Mouse (Mus musculus) hindbrain, embryonic 12.5 days (tissue): ENCODE data around the gene Fgd2. TPM values are rescaled to one million over a fixed set of nuclear protein-coding genes. Genes with fewer than 3 reads are reported as not detected.

Experiments used
- ATAC-seq: fragments of 200-750 bp; cut with Nextera tagmentation; 2 replicates; pipeline ENCODE4 v1.8.0; 2017; ENCODE audit warnings: moderate TSS enrichment; ENCODE audit not compliant: low FRiP score
- H3K27ac ChIP-seq: fragments of 300-500 bp; sonication (generic); 2 replicates; pipeline ENCODE4 v1.5.1; 2016; ENCODE audit warnings: mild to moderate bottlenecking
- H3K27me3 ChIP-seq: fragments of 300-500 bp; sonication (generic); 2 replicates; pipeline ENCODE4 v1.6.1; 2016; ENCODE audit warnings: mild to moderate bottlenecking
- H3K36me3 ChIP-seq: fragments of 300-500 bp; sonication (generic); 2 replicates; pipeline ENCODE4 v1.6.1; 2016; ENCODE audit warnings: mild to moderate bottlenecking
- H3K4me1 ChIP-seq: fragments of 300-500 bp; sonication (generic); 2 replicates; pipeline ENCODE4 v1.6.1; 2016
- H3K4me2 ChIP-seq: fragments of 300-500 bp; sonication (generic); replicated peaks from 2 replicates; pipeline ENCODE4 v1.6.1; 2016; ENCODE audit warnings: mild to moderate bottlenecking
- H3K4me3 ChIP-seq: fragments of 300-500 bp; sonication (generic); 2 replicates; pipeline ENCODE4 v1.5.1; 2016; ENCODE audit warnings: mild to moderate bottlenecking
- H3K9ac ChIP-seq: fragments of 300-500 bp; sonication (generic); 2 replicates; pipeline ENCODE4 v1.6.1; 2016; ENCODE audit warnings: mild to moderate bottlenecking, moderate library complexity
- H3K9me3 ChIP-seq: fragments of 300-500 bp; sonication (generic); replicated peaks from 2 replicates; pipeline ENCODE4 v1.6.1; 2016; ENCODE audit warnings: mild to moderate bottlenecking
- WGBS: fragments of 180-500 bp; shearing (Covaris S2); methylation state at CpG from one replicate; pipeline ENCODE4 v1.1.7; 2016; 5-methylcytosine and 5-hydroxymethylcytosine counted together
- polyA plus RNA-seq: library from polyadenylated mRNA; unstranded; fragments of >200 nt; fragmentation: Nextera tagmentation; extraction: Ambion mirVana; gene quantifications from 2 replicates; pipeline ENCODE4 v1.2.1, GENCODE M21; 2016

Fgd2 gene
- polyA plus RNA-seq, 1 experiment from 2014 or later, result 7.0 TPM

GRCm38 (mm10) chr17:29411821-29412425 lies 51.2 kb downstream of the Fgd2 start:
- no peaks in the 10 kb centered on the region for H3K27me3 ChIP-seq
- ATAC-seq, result no peak
- H3K4me3 ChIP-seq, result no peak overlapping the region
- H3K27ac ChIP-seq, result no peak overlapping the region
- peaks cover 13% of the 10 kb centered on the region for H3K4me1 ChIP-seq
- no peak overlapping the region for H3K4me2 ChIP-seq
- H3K36me3 ChIP-seq, result no peaks in the 10 kb centered on the region
- H3K9ac ChIP-seq, result no peak overlapping the region
- no peaks in the 10 kb centered on the region for H3K9me3 ChIP-seq
- WGBS, result 38% methylated on average over 8 of the region's 8 CpGs

DNA sequence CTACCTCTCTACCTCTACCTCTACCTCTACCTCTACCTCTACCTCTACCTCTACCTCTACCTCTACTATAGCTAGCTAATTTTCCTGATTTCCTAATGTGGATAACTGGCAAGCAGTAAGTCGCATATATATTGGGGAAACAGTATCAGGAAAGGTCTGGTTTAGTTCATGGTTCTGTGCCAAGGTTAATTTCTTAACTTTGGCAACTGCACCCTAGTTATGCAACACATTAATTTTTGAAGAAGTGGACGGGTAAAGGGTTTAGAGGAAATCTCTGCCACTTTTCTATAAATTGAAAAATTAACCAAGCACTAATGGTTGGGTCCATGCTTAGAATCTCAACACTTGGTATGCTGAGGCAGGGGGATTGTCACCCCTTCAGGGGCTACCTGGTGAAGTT lies 53.9 kb downstream of the Fgd2 start:
- WGBS, result 87% methylated on average over 2 of the region's 2 CpGs
- Histone ChIP-seq H3K9me3 (no peaks in the 10 kb centered on the region), H3K4me1 (peaks cover 13% of the 10 kb centered on the region), H3K27ac (no peak overlapping the region), H3K36me3 (no peaks in the 10 kb centered on the region), H3K9ac (no peak overlapping the region), H3K27me3 (no peaks in the 10 kb centered on the region), H3K4me3 (no peak overlapping the region), H3K4me2 (no peak overlapping the region)
- no peak for ATAC-seq

GRCm38 (mm10) chr17:29415761-29416662 lies 55.3 kb downstream of the Fgd2 start:
- peak; percentile 73; the same call in 1 of the 2 replicates for ATAC-seq
- H3K4me1 ChIP-seq, result peaks cover 13% of the 10 kb centered on the region
- H3K4me2 ChIP-seq, result peak overlapping the region; percentile 48
- WGBS, result 8% methylated on average over 31 of the region's 31 CpGs
- H3K9ac ChIP-seq, result peak overlapping the region; percentile 29
- no peaks in the 10 kb centered on the region for H3K9me3 ChIP-seq
- H3K27ac ChIP-seq, result peak overlapping the region; percentile 74
- H3K36me3 ChIP-seq, result no peaks in the 10 kb centered on the region
- 0 out of 2 replicates have a peak overlapping the region, but pooled peaks have one; percentile 15 for H3K4me3 ChIP-seq
- no peaks in the 10 kb centered on the region for H3K27me3 ChIP-seq

GRCm38 (mm10) chr17:29416757-29417156 lies 56.0 kb downstream of the Fgd2 start:
- H3K4me1 ChIP-seq, result peaks cover 13% of the 10 kb centered on the region
- H3K4me2 ChIP-seq, result peak overlapping the region; percentile 48
- H3K9ac ChIP-seq, result no peak overlapping the region
- WGBS, result 50% methylated on average over 5 of the region's 5 CpGs
- H3K27ac ChIP-seq, result no peak overlapping the region
- no peaks in the 10 kb centered on the region for H3K9me3 ChIP-seq
- no peaks in the 10 kb centered on the region for H3K36me3 ChIP-seq
- no peak for ATAC-seq
- no peak overlapping the region for H3K4me3 ChIP-seq
- no peaks in the 10 kb centered on the region for H3K27me3 ChIP-seq

DNA sequence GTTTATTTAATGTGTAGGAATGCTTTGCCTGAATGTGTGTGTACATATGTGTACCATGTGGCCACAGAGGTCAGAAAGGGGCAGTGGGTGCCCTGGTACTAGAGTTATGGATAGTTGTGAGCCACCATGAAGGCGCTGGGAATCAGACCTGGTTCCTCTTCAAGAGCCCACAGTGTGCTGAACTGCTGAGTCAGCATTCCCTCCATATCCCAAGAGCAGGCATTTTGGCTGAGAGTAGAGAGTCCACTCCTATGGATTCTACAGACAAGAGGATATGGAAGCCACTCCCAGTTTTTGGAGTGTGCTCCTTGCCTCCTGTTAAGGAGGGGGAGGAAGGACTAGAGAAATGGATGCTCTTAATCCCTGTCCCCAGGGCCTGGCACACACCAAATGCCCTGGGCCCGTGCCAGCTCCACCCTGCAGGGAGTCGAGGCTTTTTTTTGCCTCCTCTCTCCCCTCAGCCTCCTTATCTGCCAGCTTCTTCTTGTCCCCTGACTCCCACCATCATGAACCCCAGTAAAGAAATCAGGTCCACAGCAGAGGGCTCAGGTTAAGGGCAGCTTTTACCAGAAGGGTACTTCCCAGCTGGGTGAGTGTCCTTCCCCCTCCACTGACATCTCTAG lies 58.2 kb downstream of the Fgd2 start:
- no peak overlapping the region for H3K27ac ChIP-seq
- no peak overlapping the region for H3K9ac ChIP-seq
- no peaks in the 10 kb centered on the region for H3K9me3 ChIP-seq
- no peaks in the 10 kb centered on the region for H3K27me3 ChIP-seq
- no peak for ATAC-seq
- H3K4me2 ChIP-seq, result no peak overlapping the region
- no peaks in the 10 kb centered on the region for H3K36me3 ChIP-seq
- no peak overlapping the region for H3K4me3 ChIP-seq
- 90% methylated on average over 3 of the region's 3 CpGs for WGBS
- H3K4me1 ChIP-seq, result peaks cover 13% of the 10 kb centered on the region

DNA sequence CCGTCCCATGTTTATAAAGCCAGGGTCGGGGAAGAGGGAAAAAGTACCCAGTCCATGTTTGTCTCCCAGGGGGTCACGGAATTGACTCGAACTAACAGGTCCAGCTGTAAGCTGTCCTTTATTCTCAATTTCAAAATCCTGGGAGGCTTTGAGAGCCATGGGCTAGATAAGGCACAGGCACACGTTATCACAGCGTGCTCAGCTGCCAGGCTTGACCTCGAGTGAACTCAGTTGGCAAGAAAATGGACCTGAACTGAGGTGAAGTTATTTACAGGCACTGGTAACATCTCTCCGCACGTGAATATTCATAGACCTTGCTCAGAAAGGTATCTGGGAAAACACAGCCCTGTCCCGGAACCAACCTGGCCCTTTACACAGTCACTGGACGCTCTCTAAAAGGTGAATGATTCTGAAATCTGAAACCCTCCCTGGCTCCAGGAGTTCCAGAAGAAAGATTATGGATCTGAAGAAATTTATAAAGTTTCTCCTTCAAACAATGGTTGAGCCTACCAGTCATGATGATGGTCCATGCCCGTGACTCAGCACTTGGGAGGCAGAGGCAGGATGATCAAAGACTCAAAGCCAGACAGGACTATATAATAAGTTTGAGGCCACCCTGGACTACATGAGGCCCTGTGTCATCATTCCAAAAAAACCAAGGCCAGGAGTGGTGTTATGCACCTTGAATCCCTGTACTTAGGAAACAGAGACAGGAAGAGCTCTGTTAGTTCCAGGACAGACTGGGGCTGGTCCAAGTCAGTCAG lies 59.4 kb downstream of the Fgd2 start:
- no peaks in the 10 kb centered on the region for H3K9me3 ChIP-seq
- no peaks in the 10 kb centered on the region for H3K27me3 ChIP-seq
- no peaks in the 10 kb centered on the region for H3K36me3 ChIP-seq
- no peak overlapping the region for H3K9ac ChIP-seq
- no peak for ATAC-seq
- no peak overlapping the region for H3K27ac ChIP-seq
- H3K4me1 ChIP-seq, result peaks cover 13% of the 10 kb centered on the region
- 80% methylated on average over 12 of the region's 12 CpGs for WGBS
- no peak overlapping the region for H3K4me2 ChIP-seq
- no peak overlapping the region for H3K4me3 ChIP-seq

GRCm38 (mm10) chr17:29421319-29421718 lies 60.6 kb downstream of the Fgd2 start:
- ATAC-seq, result no peak
- Histone ChIP-seq H3K36me3 (no peaks in the 10 kb centered on the region), H3K4me1 (peaks cover 5% of the 10 kb centered on the region), H3K9me3 (no peaks in the 10 kb centered on the region), H3K27ac (no peak overlapping the region), H3K4me2 (no peak overlapping the region), H3K27me3 (no peaks in the 10 kb centered on the region), H3K4me3 (no peak overlapping the region), H3K9ac (no peak overlapping the region)
- WGBS, result 80% methylated on average over 3 of the region's 3 CpGs

DNA sequence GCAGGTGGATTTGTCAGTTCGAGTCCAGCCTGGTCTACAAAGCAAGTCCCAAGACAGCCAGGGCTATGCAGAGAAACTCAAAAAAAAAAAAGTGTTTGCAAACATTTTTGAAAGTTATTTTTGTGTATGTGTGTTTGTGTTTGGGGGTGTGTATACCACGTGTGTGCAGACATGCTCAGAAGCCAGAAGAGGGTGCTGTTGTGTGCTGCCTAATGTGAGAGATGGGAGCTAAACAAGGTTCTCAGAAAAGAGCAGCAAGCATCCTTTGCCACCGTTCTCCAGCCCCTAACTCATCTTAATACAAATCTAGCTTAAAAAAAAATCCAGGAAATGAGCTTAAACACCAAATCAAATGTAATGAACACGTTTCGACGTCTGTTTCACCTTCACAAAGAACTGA lies 61.6 kb downstream of the Fgd2 start:
- WGBS, result 83% methylated on average over 6 of the region's 6 CpGs
- no peaks in the 10 kb centered on the region for H3K36me3 ChIP-seq
- no peak overlapping the region for H3K4me2 ChIP-seq
- no peak for ATAC-seq
- H3K9me3 ChIP-seq, result no peaks in the 10 kb centered on the region
- H3K4me1 ChIP-seq, result no peaks in the 10 kb centered on the region
- H3K9ac ChIP-seq, result no peak overlapping the region
- H3K27me3 ChIP-seq, result no peaks in the 10 kb centered on the region
- no peak overlapping the region for H3K27ac ChIP-seq
- H3K4me3 ChIP-seq, result no peak overlapping the region

DNA sequence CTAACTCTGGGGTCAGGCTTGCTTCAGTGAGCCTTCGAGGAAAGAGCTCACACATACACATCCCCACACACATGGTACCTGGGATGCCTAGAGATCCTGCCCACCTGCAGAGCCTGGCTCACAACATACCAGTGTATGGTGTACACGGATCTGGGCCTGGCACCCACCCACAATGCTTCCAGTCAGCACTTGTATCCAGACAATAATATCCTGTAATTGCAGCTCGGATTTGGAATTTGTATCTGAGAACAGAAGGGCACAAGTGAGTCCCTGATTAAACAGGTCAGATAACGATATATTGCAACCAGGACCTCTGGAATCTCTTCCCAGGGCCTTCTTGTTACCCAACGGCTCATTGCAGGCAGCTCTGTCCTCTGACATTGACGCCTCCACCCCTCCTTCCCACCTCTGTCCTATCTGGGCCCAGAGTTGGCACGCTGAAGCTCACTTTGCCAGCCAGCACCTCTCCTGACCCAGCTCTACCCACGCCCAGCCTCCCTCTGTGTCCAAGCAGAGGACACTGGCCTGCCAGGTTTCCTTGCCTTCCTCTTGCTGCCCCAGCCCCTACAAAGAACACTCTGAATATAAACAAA lies 62.3 kb downstream of the Fgd2 start:
- no peaks in the 10 kb centered on the region for H3K9me3 ChIP-seq
- H3K27ac ChIP-seq, result no peak overlapping the region
- no peak overlapping the region for H3K4me2 ChIP-seq
- no peak overlapping the region for H3K4me3 ChIP-seq
- WGBS, result 80% methylated on average over 8 of the region's 8 CpGs
- H3K4me1 ChIP-seq, result no peaks in the 10 kb centered on the region
- no peak overlapping the region for H3K9ac ChIP-seq
- H3K27me3 ChIP-seq, result no peaks in the 10 kb centered on the region
- H3K36me3 ChIP-seq, result no peaks in the 10 kb centered on the region
- no peak for ATAC-seq

DNA sequence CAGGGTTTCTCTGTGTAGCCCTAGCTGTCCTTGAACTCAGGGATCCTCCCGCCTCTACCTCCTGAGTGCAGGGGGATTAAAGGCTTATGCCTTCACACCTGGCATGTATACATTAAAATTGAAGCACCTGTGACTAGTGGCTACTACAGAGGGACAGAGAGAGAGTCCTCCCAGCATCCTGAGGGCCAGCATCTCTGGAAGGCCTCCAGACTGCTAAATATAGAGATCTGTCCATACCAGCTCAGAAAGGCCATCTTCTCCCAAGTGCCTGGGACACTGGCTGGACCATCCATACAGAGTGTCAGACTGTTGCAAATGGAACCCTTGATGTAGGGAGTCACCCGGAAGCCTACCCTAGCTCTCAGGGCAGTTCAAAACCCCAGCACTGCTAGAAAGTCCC lies 63.3 kb downstream of the Fgd2 start:
- H3K9ac ChIP-seq, result no peak overlapping the region
- H3K9me3 ChIP-seq, result no peaks in the 10 kb centered on the region
- 94% methylated on average over 2 of the region's 2 CpGs for WGBS
- no peaks in the 10 kb centered on the region for H3K4me1 ChIP-seq
- no peak overlapping the region for H3K4me2 ChIP-seq
- H3K4me3 ChIP-seq, result no peak overlapping the region
- H3K27ac ChIP-seq, result no peak overlapping the region
- no peaks in the 10 kb centered on the region for H3K27me3 ChIP-seq
- ATAC-seq, result no peak
- no peaks in the 10 kb centered on the region for H3K36me3 ChIP-seq

DNA sequence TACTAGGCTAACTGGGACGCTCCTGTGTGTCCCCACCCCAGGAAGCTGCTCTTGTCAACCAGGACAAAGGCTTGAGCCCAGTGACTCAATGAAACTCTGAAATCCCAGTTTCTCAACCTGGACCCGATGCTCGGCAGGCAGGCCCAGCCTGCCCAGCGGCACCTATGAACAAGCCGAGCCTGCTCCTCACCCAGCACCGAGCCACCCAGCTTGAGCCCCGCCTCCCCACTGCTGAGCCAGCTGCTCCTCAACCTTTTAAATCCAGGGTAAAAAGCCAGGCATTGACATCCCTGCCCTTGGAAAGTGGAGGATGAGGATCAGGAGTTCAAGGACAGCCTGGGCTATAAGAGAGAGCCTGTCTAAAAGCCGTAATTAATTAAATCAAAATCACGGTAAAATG lies 64.6 kb downstream of the Fgd2 start:
- no peak for ATAC-seq
- Histone ChIP-seq H3K4me1 (no peaks in the 10 kb centered on the region), H3K4me2 (no peak overlapping the region), H3K36me3 (no peaks in the 10 kb centered on the region), H3K27me3 (no peaks in the 10 kb centered on the region), H3K9ac (no peak overlapping the region), H3K4me3 (no peak overlapping the region), H3K27ac (no peak overlapping the region), H3K9me3 (no peaks in the 10 kb centered on the region)
- 64% methylated on average over 9 of the region's 9 CpGs for WGBS

DNA sequence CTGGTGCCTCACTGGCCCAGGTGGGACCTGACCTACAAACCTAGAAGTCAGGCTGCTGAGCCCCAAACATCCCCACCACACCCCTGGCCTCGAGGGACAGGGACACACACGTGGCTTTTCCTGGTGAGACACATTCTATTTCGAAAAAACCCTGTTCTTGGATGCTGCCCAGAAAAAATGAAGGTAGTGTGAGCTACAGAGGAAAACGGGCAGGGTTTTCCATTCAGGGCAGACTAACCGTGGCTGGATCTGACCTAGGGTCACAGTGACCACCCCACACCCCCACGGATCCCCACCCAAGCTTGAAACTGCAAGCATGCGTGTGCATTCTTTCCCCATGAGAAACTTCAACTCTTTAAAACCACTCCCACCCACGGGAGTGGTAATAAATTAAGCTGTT lies 67.5 kb downstream of the Fgd2 start:
- Histone ChIP-seq H3K9me3 (no peaks in the 10 kb centered on the region), H3K9ac (no peak overlapping the region), H3K4me3 (no peak overlapping the region), H3K4me1 (peaks cover 8% of the 10 kb centered on the region; the same call in 1 of the 2 replicates), H3K27ac (no peak overlapping the region), H3K4me2 (no peak overlapping the region), H3K27me3 (no peaks in the 10 kb centered on the region), H3K36me3 (no peaks in the 10 kb centered on the region)
- WGBS, result 37% methylated on average over 8 of the region's 8 CpGs
- no peak for ATAC-seq
